Mouse (Mus musculus): Measurements from ENCODE around the gene Cir1.

GRCm38 (mm10) chr2:73347766-73348165 lies 35.3 kb upstream of the Cir1 start:
- TF ChIP-seq POLR2A (IDR thresholded peaks at IDR 0.05; ENCODE audit: insufficient read depth, low read length) (no peak), CTCF (IDR thresholded peaks at IDR 0.05; ENCODE audit: low read depth, low read length) (no peak), EP300 (IDR thresholded peaks at IDR 0.05; ENCODE audit: insufficient read depth, low read depth, low read length) (no peak)
